Mouse (Mus musculus) urinary bladder, adult 18-20 months (tissue): ENCODE data around the gene Kctd20.
"Not testable (repeated sequence)": the region's sequence is repeated elsewhere in the genome, so short reads cannot be mapped to it uniquely, and the experiment has no call there.

ENCODE experiments used
- DNase-seq, 2 experiments: peaks; one replicate each; pipeline ENCODE4 v3.0.0; 2022; ENCODE audit warnings: low spot score in 2 of 2, mixed read lengths in 2 of 2

Gene Kctd20

DNA sequence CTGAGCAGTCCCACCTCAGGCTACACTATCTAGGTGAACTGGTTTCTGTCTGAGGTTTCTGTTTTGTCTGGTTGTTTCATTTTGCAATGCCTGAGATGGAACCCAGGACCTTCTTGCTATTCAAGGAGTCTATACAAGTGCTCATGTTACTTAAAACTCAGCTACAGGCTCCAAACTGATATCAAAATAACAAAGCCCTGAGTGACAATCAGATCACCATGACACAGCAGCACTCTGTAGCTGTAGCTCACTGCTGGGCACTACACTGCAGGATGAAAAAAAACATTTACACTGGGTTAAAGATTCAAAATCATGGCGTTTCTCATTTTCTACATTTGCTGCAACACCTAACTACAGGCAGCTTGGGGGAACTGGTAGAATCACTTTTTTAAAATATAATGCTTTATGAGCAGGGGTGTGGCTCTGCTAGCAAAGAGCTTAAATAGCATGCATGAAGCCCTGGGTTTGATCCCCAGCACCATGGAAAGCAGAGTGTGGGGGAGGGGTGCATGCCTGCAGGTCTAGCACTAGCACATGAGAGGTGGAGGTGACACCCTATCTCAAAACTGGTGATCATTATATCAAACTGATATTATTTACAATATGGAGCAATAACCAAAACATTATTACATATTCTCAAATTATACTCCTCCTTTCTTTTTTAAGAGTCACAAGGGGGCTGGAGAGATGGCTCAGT, 33.1 kb downstream of the Kctd20 start:
- no peak for DNase-seq

DNA sequence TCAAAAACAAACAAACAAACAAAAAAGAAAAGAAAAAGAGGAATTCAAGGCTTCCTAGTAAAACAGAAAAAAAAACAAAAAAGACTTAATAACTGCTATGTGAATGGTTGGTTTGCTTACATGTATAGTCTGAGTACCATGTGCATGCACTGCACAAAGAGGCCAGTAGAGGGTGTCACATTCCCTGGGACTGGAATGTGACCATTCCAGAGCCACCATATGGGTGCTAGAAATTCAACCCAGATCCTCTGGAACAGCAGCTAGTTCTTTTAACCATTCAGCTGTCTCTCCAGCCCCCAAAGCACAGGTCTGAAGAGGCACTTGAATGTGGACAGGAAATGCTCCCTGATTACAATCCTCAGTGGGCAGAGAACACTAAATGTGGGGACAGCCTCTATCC, 35.1 kb downstream of the Kctd20 start:
- DNase-seq: no peak

DNA sequence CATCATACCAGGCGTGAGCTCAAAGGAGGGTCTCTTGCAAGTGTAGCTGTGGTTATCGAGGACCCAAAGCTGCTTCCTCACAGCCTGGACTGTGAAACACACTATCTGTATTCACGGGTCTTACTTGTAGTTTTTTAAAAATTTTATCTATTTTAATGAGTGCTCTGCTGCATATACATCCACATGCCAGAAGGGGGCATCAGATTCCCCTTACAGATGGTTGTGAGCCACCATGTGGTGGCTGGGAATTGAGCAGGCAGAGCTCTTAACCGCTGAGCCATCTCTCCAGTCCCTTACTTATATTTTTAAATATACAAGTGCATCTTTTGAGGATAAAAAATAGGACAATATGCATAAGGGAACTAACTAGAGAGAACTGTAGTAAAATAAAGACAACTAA, 36.0 kb downstream of the Kctd20 start:
- DNase-seq: no peak

DNA sequence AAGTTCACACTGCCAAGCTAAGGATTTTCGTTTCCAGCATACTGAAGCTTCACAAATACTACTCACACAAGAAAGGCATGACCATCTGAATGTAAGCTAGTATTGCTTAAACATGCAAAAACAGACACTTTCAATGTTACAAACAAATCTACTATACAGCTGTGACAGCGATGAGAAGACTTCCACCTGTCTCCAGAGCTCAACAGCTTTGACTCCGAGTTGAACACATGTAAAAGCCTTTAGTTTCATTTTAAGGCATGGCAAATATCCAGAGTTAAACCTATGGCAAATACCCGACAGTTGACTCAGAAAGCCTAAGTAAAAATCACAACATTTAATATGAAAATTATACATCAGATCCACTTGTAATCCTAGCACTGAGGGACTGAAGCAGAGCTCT, 36.5 kb downstream of the Kctd20 start:
- no peak for DNase-seq

DNA sequence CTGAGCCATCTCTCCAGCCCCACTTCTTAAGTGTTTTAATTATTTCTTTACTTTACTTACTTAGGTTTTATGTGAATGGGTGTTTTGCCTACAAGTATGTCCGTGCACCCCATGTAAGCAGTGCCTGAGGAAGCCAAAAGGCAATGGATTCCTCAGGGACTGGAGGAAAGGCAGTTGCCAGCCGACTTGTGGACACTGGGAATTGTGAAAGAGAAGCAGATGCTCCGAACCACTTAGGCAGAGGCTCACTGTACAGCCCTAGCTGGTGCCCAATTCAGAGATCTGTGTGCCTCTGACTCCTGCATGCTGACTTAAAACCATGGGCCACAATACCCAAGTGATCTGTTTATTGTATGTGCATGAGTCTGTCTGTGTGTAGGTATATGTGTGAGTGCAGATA, 37.2 kb downstream of the Kctd20 start:
- DNase-seq: no peak

DNA sequence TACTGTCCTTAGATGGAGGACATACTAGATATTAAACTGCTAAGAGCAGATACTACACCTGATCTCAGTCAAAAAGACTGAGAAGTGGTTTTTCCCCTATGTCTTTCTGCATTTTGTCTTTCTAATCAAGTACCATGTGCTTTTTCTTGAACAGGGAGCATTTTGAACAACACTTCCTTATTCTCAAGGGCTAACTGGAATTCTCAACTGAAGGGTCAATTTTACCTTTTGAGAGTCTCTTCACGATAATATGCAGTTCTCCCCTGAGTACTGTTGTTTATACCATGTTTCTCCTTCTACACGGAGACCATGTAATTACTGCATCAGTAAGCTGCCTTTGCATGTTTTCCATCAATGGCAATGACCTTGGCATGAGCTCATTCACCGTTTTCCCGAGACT, 38.3 kb downstream of the Kctd20 start:
- DNase-seq: no peak

DNA sequence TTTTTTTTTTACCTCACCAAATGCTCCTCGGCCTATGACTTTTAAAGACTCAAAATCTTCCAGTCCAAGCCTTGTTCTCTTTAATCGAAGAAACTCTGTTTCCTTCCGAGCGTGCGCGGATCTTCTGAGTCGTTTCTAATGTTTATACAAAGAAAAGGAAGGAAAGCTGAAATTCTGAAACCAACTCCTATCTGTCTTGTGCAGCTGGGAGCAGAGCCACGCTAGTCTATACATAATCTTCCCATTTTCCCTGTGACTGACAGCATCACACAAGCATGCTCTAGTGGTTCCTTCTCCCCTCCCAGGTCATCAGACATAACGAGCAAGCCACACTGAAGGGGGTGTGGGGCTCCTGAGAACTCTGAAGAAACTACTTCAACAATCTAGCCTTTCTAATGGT, 39.5 kb downstream of the Kctd20 start:
- no peak for DNase-seq

DNA sequence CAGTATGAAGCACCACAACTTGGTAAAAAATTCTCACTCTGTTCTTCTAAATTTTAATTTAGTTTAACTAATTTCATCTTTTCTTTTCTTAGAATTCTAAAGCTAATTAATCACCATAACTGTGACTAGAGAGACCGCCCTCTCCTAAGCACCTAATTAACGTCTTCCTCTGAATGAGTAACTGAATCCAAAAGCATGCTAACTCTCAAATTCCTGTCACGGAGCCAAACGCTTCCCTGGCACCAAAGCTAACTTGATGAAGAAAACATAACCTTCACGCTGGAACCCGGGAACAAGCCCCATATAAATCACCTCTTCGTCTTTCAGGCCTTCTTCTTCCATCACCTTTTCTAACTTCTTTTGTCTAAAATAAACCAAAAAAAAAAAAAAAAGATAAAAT, 40.4 kb downstream of the Kctd20 start:
- DNase-seq: no peak

DNA sequence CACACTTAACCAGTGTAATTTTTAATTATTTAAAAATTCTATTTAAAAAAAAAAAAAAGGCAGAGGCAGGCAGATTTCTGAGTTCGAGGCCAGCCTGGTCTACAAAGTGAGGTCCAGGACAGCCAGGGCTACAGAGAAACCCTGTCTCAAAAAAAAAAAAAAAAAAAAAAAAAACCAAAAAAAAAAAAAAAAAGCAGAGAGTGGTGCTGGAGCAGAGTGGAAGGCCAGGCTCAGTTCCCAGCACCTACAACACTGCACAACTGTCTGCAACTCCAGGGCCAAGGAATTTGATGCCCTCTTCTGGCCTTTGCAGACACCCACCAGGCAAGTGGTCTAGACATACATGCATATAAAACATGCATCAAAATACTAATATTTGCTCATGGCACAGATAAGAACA, 41.3 kb downstream of the Kctd20 start:
- DNase-seq: not testable (repeated sequence)

DNA sequence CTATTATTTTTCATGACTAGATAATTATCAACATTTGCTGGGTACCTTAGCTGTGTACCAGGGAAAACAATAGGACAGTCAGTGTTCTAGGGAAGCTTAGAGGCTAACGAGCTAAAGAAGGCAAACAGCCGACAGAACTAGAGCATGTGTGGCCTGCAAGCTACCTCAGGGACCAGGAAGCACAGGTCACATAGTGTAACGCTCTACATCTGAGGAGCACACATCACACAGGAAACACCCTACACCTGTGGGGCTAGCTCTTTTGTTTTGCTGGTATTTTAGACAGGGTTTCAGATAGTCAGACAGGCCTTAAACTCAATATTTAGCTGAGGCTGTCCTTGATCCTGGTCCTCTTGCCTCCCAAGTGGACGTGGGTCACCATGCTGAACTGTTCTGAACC, 42.9 kb downstream of the Kctd20 start:
- no peak for DNase-seq

DNA sequence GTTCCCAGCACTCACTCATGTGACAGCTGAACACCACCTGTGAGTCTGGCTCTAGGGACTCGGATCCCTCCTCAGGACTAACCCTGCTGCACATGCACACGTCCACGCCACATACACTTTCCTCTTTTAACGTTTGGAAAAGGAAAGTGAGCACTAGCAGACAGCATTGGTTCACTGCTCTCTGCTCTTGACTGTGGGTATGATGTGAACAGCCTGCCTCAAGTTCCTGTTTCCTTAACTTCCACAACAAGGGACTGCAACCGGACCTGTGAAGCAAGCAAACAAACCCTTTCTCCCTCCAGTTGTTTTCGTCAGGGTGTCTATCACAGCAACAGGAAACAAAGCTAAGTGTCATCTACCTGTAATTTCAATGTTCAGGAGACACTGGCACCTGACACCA, 48.7 kb downstream of the Kctd20 start:
- no peak for DNase-seq

DNA sequence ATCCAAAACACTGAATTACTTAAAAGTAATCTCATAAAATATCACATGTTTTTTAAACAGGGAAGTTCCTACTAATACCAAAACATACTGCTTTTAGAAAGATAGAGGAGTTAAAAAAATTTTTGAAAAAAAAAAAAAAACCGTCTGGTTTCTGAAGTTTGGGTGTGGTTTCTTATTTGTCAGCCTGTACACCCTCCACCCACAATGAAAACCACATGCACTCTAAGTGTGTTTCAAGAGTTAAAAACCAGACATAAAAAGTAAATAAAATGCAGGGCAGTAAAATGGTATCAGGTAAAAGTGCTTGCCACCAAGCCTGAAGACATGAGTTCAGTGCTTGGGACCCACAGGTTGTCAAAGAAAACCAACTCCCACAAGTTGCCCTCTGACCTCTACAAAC, 52.0 kb downstream of the Kctd20 start:
- no peak for DNase-seq

DNA sequence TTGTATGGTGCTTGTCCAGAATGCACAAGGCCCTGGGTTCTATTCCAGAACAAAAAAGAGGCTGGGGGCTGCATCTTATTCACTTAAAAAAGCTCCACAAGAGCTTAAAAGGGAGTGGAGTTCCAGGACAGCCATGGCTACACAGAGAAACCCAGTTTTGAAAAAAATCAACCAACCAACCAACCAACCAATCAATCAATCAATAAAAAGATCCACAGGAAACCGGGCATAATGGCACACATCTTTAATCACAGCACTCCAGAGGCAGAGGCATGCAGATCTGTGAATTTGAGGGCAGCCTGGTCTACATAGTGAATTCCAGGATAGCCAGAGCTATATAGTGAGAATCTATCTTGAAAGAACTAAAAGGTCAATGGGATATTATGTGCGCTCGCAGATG, 53.3 kb downstream of the Kctd20 start:
- DNase-seq: no peak

DNA sequence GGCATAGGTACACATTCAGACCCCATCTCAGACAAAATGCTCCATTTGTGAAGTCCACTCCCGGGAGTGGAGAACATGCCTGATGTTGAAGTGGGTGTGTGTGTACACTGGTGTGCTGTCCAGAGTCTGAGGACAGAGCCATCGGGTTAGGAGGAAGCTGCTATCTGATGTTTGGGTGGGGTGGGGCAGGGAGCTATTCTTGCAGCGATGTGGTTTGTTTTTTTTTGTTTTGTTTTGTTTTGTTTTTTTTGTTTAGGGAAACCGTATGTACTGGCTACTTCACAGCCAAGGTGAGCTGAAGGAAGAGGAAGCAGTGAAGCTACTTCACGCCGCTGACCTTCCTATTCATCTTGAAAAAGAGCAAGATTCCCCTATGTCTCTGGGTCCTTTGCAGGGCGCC, 55.1 kb downstream of the Kctd20 start:
- DNase-seq: no peak

DNA sequence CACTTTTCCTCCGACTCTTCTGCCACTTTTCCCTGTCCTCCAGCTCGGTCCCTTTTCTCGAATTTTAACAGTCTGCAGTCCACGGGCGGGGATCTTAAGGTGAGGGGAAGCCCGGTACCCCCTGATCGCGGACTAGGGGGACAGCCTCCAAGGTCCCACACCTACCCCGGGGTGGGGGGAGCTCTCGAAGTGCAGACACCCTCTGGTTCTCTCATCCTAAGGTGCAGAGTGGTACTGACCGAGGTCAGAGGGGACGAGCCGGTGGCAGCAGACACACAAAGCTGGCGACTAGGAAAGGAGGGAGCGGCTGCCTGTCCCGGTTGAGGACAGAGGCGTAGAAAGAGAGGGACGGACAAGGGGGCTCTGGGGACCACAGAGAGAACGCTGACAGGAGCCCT, 55.5 kb downstream of the Kctd20 start:
- no peak for DNase-seq

DNA sequence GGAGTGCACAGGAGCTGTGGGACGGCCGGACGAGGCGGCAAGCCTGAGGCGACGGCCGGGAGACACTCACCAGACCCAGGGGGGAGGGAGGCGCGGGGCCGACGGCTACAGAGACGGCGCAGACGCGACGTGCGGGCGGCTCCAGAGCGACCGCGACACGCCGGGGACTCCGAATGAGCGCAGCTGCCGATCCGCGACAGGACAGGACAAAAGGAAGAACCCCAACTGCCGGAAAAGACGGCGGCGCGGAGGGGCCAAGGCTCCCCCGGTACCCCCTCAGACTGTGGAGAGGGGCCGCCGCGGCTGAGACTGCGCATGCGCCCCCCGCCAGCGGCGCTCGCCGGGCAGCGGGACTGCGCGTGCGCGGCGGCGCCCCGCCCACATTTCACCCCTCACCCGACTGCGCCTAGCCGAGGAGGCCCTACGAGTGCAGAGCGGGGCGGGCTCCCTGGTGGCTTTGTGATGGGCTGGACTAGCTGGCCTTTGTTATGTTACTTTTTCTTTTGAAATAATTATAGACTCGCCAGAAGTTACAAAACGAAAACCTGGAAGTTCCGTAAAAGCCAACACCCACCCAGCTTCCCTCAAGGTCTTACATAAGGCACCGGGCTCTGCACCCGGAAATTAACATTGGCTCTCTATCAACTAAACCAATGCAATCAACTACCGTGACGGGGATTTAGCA, 56.0 kb downstream of the Kctd20 start, which contains the start of gene Stk38:
Stk38 (minus strand) TSS at position 355 of the 685 bp plus-strand sequence.
- peak; percentile 88 to 92 for DNase-seq

DNA sequence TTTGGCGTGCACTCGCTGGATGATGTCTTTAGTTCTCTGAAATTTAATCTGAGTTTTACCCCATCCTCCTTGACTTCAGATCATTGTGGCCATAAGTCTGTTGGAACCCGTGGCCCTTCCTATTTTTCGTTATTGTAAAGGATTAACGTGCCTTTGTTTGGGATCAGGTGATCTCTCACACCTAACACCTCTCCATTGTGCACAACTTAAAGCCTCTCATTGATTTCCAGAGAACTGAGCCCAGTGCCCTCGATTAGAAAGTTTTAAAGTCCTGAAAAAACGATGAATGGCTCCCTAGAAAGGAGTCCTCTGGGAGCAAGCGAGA, 56.5 kb downstream of the Kctd20 start:
- DNase-seq: no peak

DNA sequence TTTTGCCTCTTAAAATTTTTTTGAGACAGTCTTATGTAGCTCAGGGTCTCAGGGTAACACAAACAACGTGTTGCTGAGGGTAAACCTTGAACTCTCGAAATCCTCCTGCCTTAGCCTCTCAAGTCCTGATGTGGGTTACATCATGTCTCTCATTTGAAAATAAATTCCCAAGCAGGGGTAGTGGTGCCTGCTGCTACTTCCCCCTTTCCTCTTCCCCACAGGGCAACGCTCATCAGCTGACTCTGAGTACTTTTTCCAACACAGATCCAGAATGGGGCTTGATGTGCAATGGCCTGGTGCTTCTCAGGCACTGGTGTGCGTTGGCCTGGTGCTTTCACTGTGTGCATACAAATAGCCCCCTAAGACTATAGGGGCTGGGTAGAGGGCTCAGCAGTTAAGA, 57.4 kb downstream of the Kctd20 start:
- no peak for DNase-seq

DNA sequence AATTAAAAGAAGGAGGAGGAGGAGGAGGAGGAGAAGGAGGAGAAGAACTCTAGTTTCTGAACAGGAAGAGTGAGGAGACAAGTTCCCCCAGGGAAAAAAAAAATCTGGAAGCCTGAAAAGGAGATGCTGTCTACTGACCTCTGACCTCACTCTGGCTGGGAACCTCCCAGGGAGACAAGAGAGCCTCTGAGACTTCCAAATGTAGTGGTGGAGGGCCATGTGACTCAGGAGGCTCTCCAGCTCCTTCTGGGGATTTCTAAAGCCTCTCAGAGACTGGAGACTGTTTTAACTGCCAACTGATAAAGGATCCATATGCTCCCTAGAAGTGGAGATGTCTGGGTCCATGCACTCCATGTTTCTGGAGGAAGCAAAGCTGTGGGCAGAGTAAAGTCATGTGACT, 62.5 kb downstream of the Kctd20 start:
- DNase-seq: no peak

DNA sequence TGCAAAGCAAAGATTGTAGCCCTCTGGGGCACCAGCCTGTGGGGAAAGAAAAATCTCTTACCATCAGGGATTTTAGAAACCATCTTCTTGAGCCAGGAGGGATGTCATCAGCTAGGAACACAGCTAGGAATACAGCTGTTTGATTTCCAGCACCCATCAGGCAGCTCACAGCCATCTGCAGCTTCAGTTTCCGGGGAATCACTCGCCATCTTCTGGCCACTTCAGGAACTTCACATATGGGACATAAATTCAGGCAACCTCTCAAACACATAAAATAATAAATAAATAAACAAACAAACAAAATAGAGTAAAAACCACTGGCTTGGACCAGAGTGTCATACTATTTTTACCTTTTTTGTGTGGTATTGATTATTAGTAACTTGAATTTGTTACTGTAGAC, 63.9 kb downstream of the Kctd20 start:
- no peak for DNase-seq

DNA sequence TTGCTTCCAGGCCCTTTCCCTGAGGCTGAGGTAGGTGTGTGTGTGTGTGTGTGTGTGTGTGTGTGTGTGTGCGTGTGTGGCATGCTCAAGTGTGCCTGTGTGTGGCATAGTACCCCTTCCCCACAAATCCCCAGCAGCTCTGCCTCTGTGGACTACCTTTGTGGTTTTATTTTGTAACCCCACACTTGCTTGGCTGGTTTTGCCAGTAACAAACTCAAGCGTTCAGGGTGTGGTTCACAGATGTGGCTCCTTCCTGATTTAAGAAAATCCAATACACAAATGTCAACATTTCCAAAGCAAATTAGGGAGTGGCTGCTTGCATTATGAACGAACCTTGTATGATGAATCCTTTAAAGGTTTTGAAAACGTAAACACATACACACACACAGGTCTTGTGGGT, 65.0 kb downstream of the Kctd20 start:
- DNase-seq: peak in 1 of 2 experiments; percentile 61

DNA sequence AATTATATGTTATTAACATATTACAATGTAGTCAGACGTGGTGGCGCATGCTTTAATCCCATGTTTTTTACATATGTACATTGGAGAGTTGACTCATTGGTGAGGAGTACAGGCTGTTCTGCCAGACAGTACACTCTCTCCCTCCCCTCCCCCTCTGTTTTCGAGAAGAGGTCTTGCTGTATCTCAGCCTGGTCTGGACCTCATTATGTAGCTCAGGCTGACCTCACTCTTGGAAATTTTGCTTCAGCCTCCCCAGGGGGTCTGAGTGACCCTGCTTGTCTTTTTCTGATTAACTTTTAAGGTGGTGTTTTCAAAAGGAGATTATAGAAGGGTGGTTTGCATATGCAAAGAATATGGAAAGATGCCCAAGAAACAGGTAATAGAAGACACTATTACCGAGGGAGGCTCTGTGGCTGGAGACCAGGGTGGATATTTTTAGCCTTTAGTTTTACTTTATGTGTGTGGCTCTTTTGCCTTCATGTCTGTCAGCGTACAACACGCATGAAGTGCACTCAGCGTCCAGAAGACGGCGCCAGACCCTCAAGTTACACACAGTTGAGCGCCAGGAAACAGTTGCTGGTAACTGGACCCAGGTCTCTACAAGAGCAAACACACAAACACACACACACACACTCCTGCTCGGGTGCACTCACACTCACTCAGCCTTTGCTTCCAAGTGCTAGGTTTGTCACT, 66.7 kb downstream of the Kctd20 start:
- no peak for DNase-seq
